Mouse (Mus musculus) hindlimb bud, embryonic 11.5 days (tissue): ENCODE data around the gene Bex3.
A peak's percentile ranks its signal among the peaks of the same experiment; 100 is the strongest.

Experiments used
- DNase-seq: peaks from one replicate; pipeline ENCODE4 v3.0.0-alpha.2; 2012; ENCODE audit warnings: low read depth, low spot score; ENCODE audit errors: extremely low spot score

Bex3 gene

DNA sequence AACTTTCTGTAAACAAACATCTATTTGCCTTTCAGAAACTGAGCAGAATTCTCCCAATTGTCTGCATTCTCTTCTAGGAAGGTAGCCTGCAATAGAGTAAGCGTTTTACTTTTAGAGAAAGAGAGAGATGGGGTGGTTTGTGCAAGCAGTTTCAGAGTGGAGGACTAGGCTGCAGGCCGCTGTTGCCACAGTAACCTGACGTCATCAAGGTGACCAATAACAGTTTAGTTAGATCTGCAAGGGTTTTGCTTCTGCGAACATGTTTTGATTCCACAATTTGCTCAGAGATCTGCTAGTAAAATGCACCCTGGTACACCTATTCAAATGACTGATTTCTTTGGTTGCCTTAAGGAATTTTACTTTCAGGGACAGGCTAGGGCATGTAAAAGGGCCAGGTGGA is 43.2 kb downstream of the Bex3 start:
- DNase-seq, result peak; percentile 33

DNA sequence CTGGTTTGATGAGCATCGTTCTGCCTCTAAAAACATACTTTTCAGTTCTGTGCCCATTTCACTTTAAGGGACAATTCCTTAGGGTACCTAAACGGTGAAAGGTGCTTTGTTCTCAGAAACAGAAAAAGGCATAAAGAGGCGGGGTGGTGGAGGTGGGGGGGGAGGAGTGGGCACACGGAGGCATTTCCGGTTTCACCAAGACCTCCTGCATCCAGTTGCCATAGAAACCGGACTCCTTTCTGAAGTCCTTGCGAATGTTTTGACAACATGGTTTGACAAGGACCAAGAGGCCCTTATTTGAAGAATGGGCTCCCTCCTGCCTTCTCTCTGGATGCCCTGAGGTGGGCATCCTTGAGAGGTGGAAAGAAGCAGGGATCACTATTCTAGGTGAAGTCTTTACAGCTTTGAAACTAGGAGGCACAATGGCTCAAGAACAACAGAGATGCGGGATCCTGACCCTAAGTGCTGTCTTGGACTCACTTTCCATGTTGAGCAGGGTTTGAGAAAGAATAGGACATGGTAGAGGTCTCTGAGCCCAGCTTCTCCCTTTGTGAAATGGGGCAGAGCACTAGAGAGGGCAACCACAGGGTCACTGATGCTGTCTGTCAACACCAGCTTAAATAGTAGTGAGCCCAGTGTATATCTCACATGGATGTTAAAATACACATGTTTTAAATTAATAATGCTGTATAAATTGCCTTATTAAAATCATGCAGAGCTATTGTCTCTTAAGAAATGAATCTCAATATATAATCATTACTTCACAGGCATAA is 43.9 kb downstream of the Bex3 start:
- DNase-seq, result peak; percentile 41

DNA sequence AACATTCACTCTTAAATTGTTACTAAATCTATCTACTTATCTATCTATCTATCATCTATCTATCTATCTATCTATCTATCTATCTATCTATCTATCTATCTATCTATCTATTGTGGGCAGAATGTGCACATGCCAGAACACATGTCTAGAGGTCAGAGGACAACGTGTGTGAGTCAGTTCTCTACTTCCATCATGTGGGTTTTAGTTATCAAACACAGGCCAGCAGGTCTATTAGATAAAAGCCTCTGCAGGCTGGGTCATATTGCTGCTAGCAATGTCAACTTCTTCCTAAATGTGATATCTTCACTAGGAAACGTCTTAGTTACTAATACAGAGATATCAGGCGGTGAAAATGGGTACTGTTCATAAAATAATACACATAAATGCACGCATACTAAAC is 49.9 kb downstream of the Bex3 start:
- DNase-seq, result no peak
